Mouse (Mus musculus): ENCODE results near the gene Nemp2.

- TF ChIP-seq CTCF (IDR thresholded peaks at IDR 0.05; ENCODE audit: low read depth), result no peak
- TF ChIP-seq EP300 (IDR thresholded peaks at IDR 0.05; ENCODE audit: low read depth), result no peak
Measured at GRCm38 (mm10) chr1:52582866-52583265, 47.6 kb upstream of the Nemp2 start.

Data from liver, postnatal 0 days (tissue).